Mouse (Mus musculus): ENCODE measurements around the gene Bmp8b.

GRCm38 (mm10) chr4:123137551-123137950 is 32.6 kb downstream of the Bmp8b start:
- TF ChIP-seq POLR2A (IDR thresholded peaks at IDR 0.05; ENCODE audit: borderline replicate concordance, extremely low read depth, low read depth, low read length) (no peak), CTCF (IDR thresholded peaks at IDR 0.05; ENCODE audit: insufficient read depth, low read length) (no peak)
